Mouse (Mus musculus) bone marrow, adult 2 months (tissue): Measurements from ENCODE around the gene 4921524J17Rik. TPM values are rescaled to one million over a fixed set of nuclear protein-coding genes. Genes with fewer than 3 reads are reported as not detected.

Source experiments
- H3K27ac ChIP-seq: fragments of 200-500 bp; 2 replicates; pipeline ENCODE4 v1.5.1; 2012; ENCODE audit warnings: low read depth, mild to moderate bottlenecking, control low read depth, inconsistent platforms, low read length; ENCODE audit not compliant: control insufficient read depth, poor library complexity, insufficient read depth
- H3K4me1 ChIP-seq: fragments of 200-500 bp; 2 replicates; pipeline ENCODE4 v1.6.1; 2011; ENCODE audit warnings: low read length; ENCODE audit not compliant: control insufficient read depth, insufficient read depth
- H3K4me3 ChIP-seq: fragments of 200-500 bp; replicated peaks from 2 replicates; pipeline ENCODE3; 2011; ENCODE audit warnings: mild to moderate bottlenecking, low read depth, low read length, control low read depth; ENCODE audit not compliant: control insufficient read depth
- CTCF ChIP-seq: fragments of 200-500 bp; IDR thresholded peaks from 2 replicates; pipeline ENCODE4 v1.5.1; 2011; ENCODE audit warnings: low read length, control low read depth; ENCODE audit not compliant: control insufficient read depth, insufficient read depth
- POLR2A ChIP-seq: fragments of 200-500 bp; IDR thresholded peaks from 2 replicates; pipeline ENCODE4 v1.6.1; 2011; ENCODE audit warnings: low read depth, mild to moderate bottlenecking, control low read depth, low read length, borderline replicate concordance; ENCODE audit not compliant: control insufficient read depth
- WGBS: fragments of 180-500 bp; shearing (Covaris S2); methylation state at CpG from one replicate; pipeline ENCODE4 v1.1.7; 2018; 5-methylcytosine and 5-hydroxymethylcytosine counted together
- polyA plus RNA-seq: library from polyadenylated mRNA; stranded (reverse); fragments of >200 nt; gene quantifications from 2 replicates; pipeline ENCODE4 v1.2.4, GENCODE M21; 2011; ENCODE audit warnings: low replicate concordance; ENCODE audit not compliant: missing spikeins, insufficient read depth, insufficient read length

The 4921524J17Rik gene
- polyA plus RNA-seq, 1 experiment: 13.8 TPM

GRCm38 (mm10) chr8:85393199-85393598 lies 39.4 kb downstream of the 4921524J17Rik start:
- Histone ChIP-seq H3K27ac (no peak overlapping the region), H3K4me3 (no peak overlapping the region), H3K4me1 (peaks cover 3% of the 10 kb centered on the region)
- no peak for TF ChIP-seq CTCF
- no peak for TF ChIP-seq POLR2A
- 87% methylated on average over 6 of the region's 6 CpGs for WGBS

- H3K27ac ChIP-seq: no peak overlapping the region
- WGBS: 47% methylated on average over 1 of the region's 1 CpGs
- no peak overlapping the region for H3K4me3 ChIP-seq
- no peak for TF ChIP-seq POLR2A
- TF ChIP-seq CTCF: no peak
- H3K4me1 ChIP-seq: no peaks in the 10 kb centered on the region; the same call in 1 of the 2 replicates
Measured at GRCm38 (mm10) chr8:85391438-85391837, 41.2 kb downstream of the 4921524J17Rik start.

- Histone ChIP-seq H3K4me1 (no peaks in the 10 kb centered on the region; the same call in none of the 2 replicates), H3K4me3 (no peak within 1 kb of the TSS), H3K27ac (no peak within 1 kb of the TSS)
- 53% methylated on average over 6 of the region's 6 CpGs for WGBS
- TF ChIP-seq POLR2A (no peak), CTCF (no peak)
Measured at GRCm38 (mm10) chr8:85386205-85386604, 46.4 kb downstream of the 4921524J17Rik start, which contains the start of gene Mylk3. Gene Mylk3, minus strand, starts transcription at chr8:85386345.

GRCm38 (mm10) chr8:85381926-85382325 lies 50.7 kb downstream of the 4921524J17Rik start:
- H3K27ac ChIP-seq: peak overlapping the region; percentile 89
- H3K4me1 ChIP-seq: no peaks in the 10 kb centered on the region; the same call in none of the 2 replicates
- TF ChIP-seq POLR2A (no peak), CTCF (no peak)
- H3K4me3 ChIP-seq: no peak overlapping the region
- WGBS: 67% methylated on average over 4 of the region's 4 CpGs

GRCm38 (mm10) chr8:85380824-85381209 lies 51.8 kb downstream of the 4921524J17Rik start:
- Histone ChIP-seq H3K4me3 (peak overlapping the region; percentile 58), H3K4me1 (no peaks in the 10 kb centered on the region; the same call in none of the 2 replicates), H3K27ac (peak overlapping the region; percentile 89)
- WGBS: 30% methylated on average over 8 of the region's 8 CpGs
- TF ChIP-seq POLR2A (peak; percentile 60; the same call in 1 of the 2 replicates), CTCF (no peak)

GRCm38 (mm10) chr8:85380123-85380823 lies 52.4 kb downstream of the 4921524J17Rik start:
- TF ChIP-seq CTCF: no peak
- no peak for TF ChIP-seq POLR2A
- 54% methylated on average over 10 of the region's 10 CpGs for WGBS

GRCm38 (mm10) chr8:85379142-85379781 lies 53.4 kb downstream of the 4921524J17Rik start:
- Histone ChIP-seq H3K27ac (peak overlapping the region; percentile 67; the same call in 1 of the 2 replicates), H3K4me1 (no peaks in the 10 kb centered on the region; the same call in none of the 2 replicates), H3K4me3 (peak overlapping the region; percentile 37)
- 42% methylated on average over 2 of the region's 2 CpGs for WGBS
- no peak for TF ChIP-seq CTCF
- TF ChIP-seq POLR2A: no peak

More at GRCm38 (mm10) chr8:85380123-85380823, 52.4 kb downstream of the 4921524J17Rik start:
- no peaks in the 10 kb centered on the region; the same call in none of the 2 replicates for H3K4me1 ChIP-seq
- peak overlapping the region; percentile 89 for H3K27ac ChIP-seq
- H3K4me3 ChIP-seq: peak overlapping the region; percentile 58

- Histone ChIP-seq H3K4me3 (no peak overlapping the region), H3K4me1 (no peaks in the 10 kb centered on the region; the same call in 1 of the 2 replicates), H3K27ac (no peak overlapping the region)
- WGBS: 64% methylated on average over 3 of the region's 3 CpGs
- TF ChIP-seq CTCF: no peak
- no peak for TF ChIP-seq POLR2A
Measured at GRCm38 (mm10) chr8:85376516-85376915, 56.1 kb downstream of the 4921524J17Rik start.
